Mouse (Mus musculus) hindbrain, embryonic 13.5 days (tissue): ENCODE results near the gene Bche. TPM values are rescaled to one million over a fixed set of nuclear protein-coding genes. Genes with fewer than 3 reads are reported as not detected.

ENCODE experiments used
- ATAC-seq: fragments of 200-750 bp; cut with Nextera tagmentation; 2 replicates; pipeline ENCODE4 v1.8.0; 2017; ENCODE audit warnings: moderate TSS enrichment; ENCODE audit not compliant: low FRiP score
- H3K27ac ChIP-seq: fragments of 300-500 bp; sonication (generic); 2 replicates; pipeline ENCODE4 v1.5.1; 2015; ENCODE audit warnings: inconsistent platforms, mild to moderate bottlenecking, moderate library complexity
- H3K27me3 ChIP-seq: fragments of 300-500 bp; sonication (generic); 2 replicates; pipeline ENCODE4 v1.6.1; 2015; ENCODE audit warnings: mild to moderate bottlenecking, inconsistent platforms
- H3K36me3 ChIP-seq: fragments of 300-500 bp; sonication (generic); 2 replicates; pipeline ENCODE4 v1.6.1; 2015; ENCODE audit warnings: mild to moderate bottlenecking, inconsistent platforms
- H3K4me1 ChIP-seq: fragments of 300-500 bp; sonication (generic); replicated peaks from 2 replicates; pipeline ENCODE4 v1.6.1; 2015; ENCODE audit warnings: inconsistent platforms
- H3K4me2 ChIP-seq: fragments of 300-500 bp; sonication (generic); 2 replicates; pipeline ENCODE4 v1.6.1; 2015; ENCODE audit warnings: inconsistent platforms, mild to moderate bottlenecking, moderate library complexity
- H3K4me3 ChIP-seq: fragments of 300-500 bp; sonication (generic); 2 replicates; pipeline ENCODE4 v1.5.1; 2015; ENCODE audit warnings: mild to moderate bottlenecking, inconsistent platforms
- H3K9ac ChIP-seq: fragments of 300-500 bp; sonication (generic); 2 replicates; pipeline ENCODE4 v1.6.1; 2015; ENCODE audit warnings: mild to moderate bottlenecking, inconsistent platforms
- H3K9me3 ChIP-seq: fragments of 300-500 bp; sonication (generic); 2 replicates; pipeline ENCODE4 v1.6.1; 2016; ENCODE audit warnings: inconsistent platforms
- WGBS: fragments of 180-500 bp; shearing (Covaris S2); methylation state at CpG from one replicate; pipeline ENCODE4 v1.1.7; 2015; 5-methylcytosine and 5-hydroxymethylcytosine counted together
- polyA plus RNA-seq: library from polyadenylated mRNA; unstranded; fragments of >200 nt; fragmentation: Nextera tagmentation; extraction: Ambion mirVana; gene quantifications from 2 replicates; pipeline ENCODE4 v1.2.1, GENCODE M21; 2015

The Bche gene
- polyA plus RNA-seq, result 2.1 and 2.4 TPM in 2 replicates

GRCm38 (mm10) chr3:73708410-73708714 lies at the start of gene Bche:
Bche (minus strand) TSS chr3:73708415.
- 24% methylated on average over 10 of the region's 10 CpGs for WGBS
- H3K27ac ChIP-seq, result no peak within 1 kb of the TSS

GRCm38 (mm10) chr3:73741998-73742397 lies 33.8 kb upstream of the Bche start:
- Histone ChIP-seq H3K9ac (no peak overlapping the region), H3K36me3 (no peaks in the 10 kb centered on the region), H3K4me1 (no peaks in the 10 kb centered on the region), H3K4me2 (no peak overlapping the region), H3K9me3 (no peaks in the 10 kb centered on the region), H3K27ac (no peak overlapping the region), H3K4me3 (no peak overlapping the region), H3K27me3 (no peaks in the 10 kb centered on the region)
- ATAC-seq, result no peak

More at GRCm38 (mm10) chr3:73708410-73708714, at the start of gene Bche:
- no peak for ATAC-seq
- no peaks in the 10 kb centered on the region for H3K27me3 ChIP-seq
- H3K4me1 ChIP-seq, result peaks cover 5% of the 10 kb centered on the region; the same call in 1 of the 2 replicates
- H3K4me3 ChIP-seq, result peak within 1 kb of the TSS; percentile 44
- no peaks in the 10 kb centered on the region for H3K9me3 ChIP-seq
- H3K36me3 ChIP-seq, result no peaks in the 10 kb centered on the region
- peak within 1 kb of the TSS; percentile 65 for H3K9ac ChIP-seq
- peak within 1 kb of the TSS; percentile 70 for H3K4me2 ChIP-seq

GRCm38 (mm10) chr3:73731677-73732076 lies 23.5 kb upstream of the Bche start:
- no peaks in the 10 kb centered on the region for H3K27me3 ChIP-seq
- no peaks in the 10 kb centered on the region for H3K4me1 ChIP-seq
- no peak for ATAC-seq
- 54% methylated on average over 2 of the region's 2 CpGs for WGBS
- H3K36me3 ChIP-seq, result no peaks in the 10 kb centered on the region
- H3K9ac ChIP-seq, result no peak overlapping the region
- no peak overlapping the region for H3K4me3 ChIP-seq
- H3K9me3 ChIP-seq, result no peaks in the 10 kb centered on the region
- no peak overlapping the region for H3K4me2 ChIP-seq
- no peak overlapping the region for H3K27ac ChIP-seq

- Histone ChIP-seq H3K4me2 (no peak overlapping the region), H3K27me3 (no peaks in the 10 kb centered on the region), H3K9ac (no peak overlapping the region), H3K4me1 (no peaks in the 10 kb centered on the region), H3K9me3 (no peaks in the 10 kb centered on the region), H3K27ac (no peak overlapping the region), H3K36me3 (no peaks in the 10 kb centered on the region), H3K4me3 (no peak overlapping the region)
- 51% methylated on average over 5 of the region's 5 CpGs for whole genome bisulfite sequencing
- ATAC-seq, result no peak
These were observed 21.3 kb upstream of the Bche start for GRCm38 (mm10) chr3:73729511-73729910.

- H3K9me3 ChIP-seq, result no peaks in the 10 kb centered on the region
- no peak overlapping the region for H3K4me3 ChIP-seq
- H3K27ac ChIP-seq, result no peak overlapping the region
- no peak overlapping the region for H3K4me2 ChIP-seq
- H3K9ac ChIP-seq, result no peak overlapping the region
- ATAC-seq, result no peak
- no peaks in the 10 kb centered on the region for H3K4me1 ChIP-seq
- no peaks in the 10 kb centered on the region for H3K36me3 ChIP-seq
- H3K27me3 ChIP-seq, result no peaks in the 10 kb centered on the region
These were observed 17.5 kb upstream of the Bche start for GRCm38 (mm10) chr3:73725711-73726110.

GRCm38 (mm10) chr3:73724869-73725268 lies 16.7 kb upstream of the Bche start:
- H3K4me3 ChIP-seq, result no peak overlapping the region
- WGBS, result 90% methylated on average over 1 of the region's 1 CpGs
- no peak overlapping the region for H3K4me2 ChIP-seq
- no peaks in the 10 kb centered on the region for H3K9me3 ChIP-seq
- no peak for ATAC-seq
- no peaks in the 10 kb centered on the region for H3K36me3 ChIP-seq
- no peak overlapping the region for H3K27ac ChIP-seq
- H3K27me3 ChIP-seq, result no peaks in the 10 kb centered on the region
- H3K9ac ChIP-seq, result no peak overlapping the region
- H3K4me1 ChIP-seq, result no peaks in the 10 kb centered on the region

GRCm38 (mm10) chr3:73717610-73718284 lies 9.5 kb upstream of the Bche start:
- Histone ChIP-seq H3K27ac (no peak overlapping the region), H3K4me1 (no peaks in the 10 kb centered on the region), H3K9me3 (no peaks in the 10 kb centered on the region), H3K4me3 (no peak overlapping the region), H3K9ac (no peak overlapping the region), H3K4me2 (no peak overlapping the region), H3K36me3 (no peaks in the 10 kb centered on the region), H3K27me3 (no peaks in the 10 kb centered on the region)
- 96% methylated on average over 1 of the region's 1 CpGs for WGBS
- no peak for ATAC-seq

GRCm38 (mm10) chr3:73709871-73710270 lies 1.7 kb upstream of the Bche start:
- no peaks in the 10 kb centered on the region for H3K27me3 ChIP-seq

GRCm38 (mm10) chr3:73707461-73708409 lies 480 bp downstream of the Bche start:
- no peaks in the 10 kb centered on the region for H3K36me3 ChIP-seq
- no peaks in the 10 kb centered on the region for H3K9me3 ChIP-seq
- peak overlapping the region; percentile 70 for H3K4me2 ChIP-seq
- H3K4me1 ChIP-seq, result peaks cover 5% of the 10 kb centered on the region; the same call in 1 of the 2 replicates
- peak overlapping the region; percentile 44 for H3K4me3 ChIP-seq
- ATAC-seq, result peak; percentile 89
- H3K27me3 ChIP-seq, result no peaks in the 10 kb centered on the region
- WGBS, result 20% methylated on average over 20 of the region's 20 CpGs
- H3K27ac ChIP-seq, result no peak overlapping the region
- H3K9ac ChIP-seq, result peak overlapping the region; percentile 65

More at GRCm38 (mm10) chr3:73709871-73710270, 1.7 kb upstream of the Bche start:
- Histone ChIP-seq H3K4me3 (no peak overlapping the region), H3K4me1 (peaks cover 5% of the 10 kb centered on the region; the same call in 1 of the 2 replicates), H3K9ac (no peak overlapping the region), H3K9me3 (no peaks in the 10 kb centered on the region), H3K4me2 (no peak overlapping the region), H3K27ac (no peak overlapping the region), H3K36me3 (no peaks in the 10 kb centered on the region)
- no peak for ATAC-seq
- 76% methylated on average over 8 of the region's 8 CpGs for WGBS

- Histone ChIP-seq H3K27me3 (no peaks in the 10 kb centered on the region), H3K36me3 (no peaks in the 10 kb centered on the region), H3K27ac (no peak overlapping the region), H3K9ac (no peak overlapping the region), H3K4me1 (peaks cover 5% of the 10 kb centered on the region; the same call in 1 of the 2 replicates), H3K4me3 (no peak overlapping the region), H3K4me2 (no peak overlapping the region), H3K9me3 (no peaks in the 10 kb centered on the region)
- no peak for ATAC-seq
- 31% methylated on average over 1 of the region's 1 CpGs for WGBS
These were observed 1.7 kb downstream of the Bche start for GRCm38 (mm10) chr3:73706544-73706943.

GRCm38 (mm10) chr3:73698889-73699288 lies 9.3 kb downstream of the Bche start:
- Histone ChIP-seq H3K27ac (no peak overlapping the region), H3K4me2 (no peak overlapping the region), H3K27me3 (no peaks in the 10 kb centered on the region), H3K4me3 (no peak overlapping the region), H3K36me3 (no peaks in the 10 kb centered on the region), H3K4me1 (no peaks in the 10 kb centered on the region), H3K9ac (no peak overlapping the region), H3K9me3 (no peaks in the 10 kb centered on the region)
- ATAC-seq, result no peak
- 80% methylated on average over 1 of the region's 1 CpGs for WGBS

GRCm38 (mm10) chr3:73673333-73673732 lies 34.9 kb downstream of the Bche start:
- Histone ChIP-seq H3K27me3 (no peaks in the 10 kb centered on the region), H3K4me2 (no peak overlapping the region), H3K27ac (no peak overlapping the region), H3K9ac (no peak overlapping the region), H3K4me3 (no peak overlapping the region), H3K9me3 (no peaks in the 10 kb centered on the region), H3K36me3 (no peaks in the 10 kb centered on the region), H3K4me1 (no peaks in the 10 kb centered on the region)
- WGBS, result 70% methylated on average over 1 of the region's 1 CpGs
- ATAC-seq, result no peak
